Mouse (Mus musculus) megakaryocyte progenitor cell, adult 5-6 weeks (primary cell): ENCODE results near the gene March1. TPM values are rescaled to one million over a fixed set of nuclear protein-coding genes. Genes with fewer than 3 reads are reported as not detected.

Experiments used
- ATAC-seq: replicated peaks from 2 replicates; pipeline ENCODE4 v1.8.0; 2016; ENCODE audit warnings: mild to moderate bottlenecking, moderate TSS enrichment, inconsistent platforms; ENCODE audit not compliant: poor library complexity
- total RNA-seq, 2 experiments: library from RNA; stranded (forward) in 1 of 2; stranded (reverse) in 1 of 2; fragments of 157-497, 149-512 nt in 1 of 2; fragments of 200-1000 nt in 1 of 2; gene quantifications; 2 replicates each; pipeline versions ENCODE4 v1.2.3 to v1.2.4; 2015 to 2017

The March1 gene
- total RNA-seq, 2 experiments from 2014 or later, result 0.77 to 2.3 TPM

DNA sequence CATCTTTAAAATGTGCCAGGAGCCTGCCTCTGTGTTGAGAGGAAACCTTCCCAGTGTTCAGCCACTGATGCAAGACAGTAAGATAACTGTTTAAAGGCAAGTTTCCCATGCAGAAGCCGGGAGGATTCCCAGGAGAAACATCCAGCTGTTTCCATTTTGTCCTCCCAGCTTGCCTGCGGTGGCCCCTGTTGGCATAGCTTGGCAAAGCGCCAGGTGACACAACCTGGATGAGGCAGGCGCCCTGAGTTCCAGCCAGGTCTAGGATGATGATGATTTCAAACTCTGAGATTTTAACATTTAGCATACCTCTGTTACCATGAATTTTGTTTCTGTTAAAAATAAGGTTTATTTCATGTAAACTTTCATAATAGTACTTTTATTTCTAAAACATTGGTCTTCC lies 651.8 kb downstream of the March1 start:
- ATAC-seq, result no peak

DNA sequence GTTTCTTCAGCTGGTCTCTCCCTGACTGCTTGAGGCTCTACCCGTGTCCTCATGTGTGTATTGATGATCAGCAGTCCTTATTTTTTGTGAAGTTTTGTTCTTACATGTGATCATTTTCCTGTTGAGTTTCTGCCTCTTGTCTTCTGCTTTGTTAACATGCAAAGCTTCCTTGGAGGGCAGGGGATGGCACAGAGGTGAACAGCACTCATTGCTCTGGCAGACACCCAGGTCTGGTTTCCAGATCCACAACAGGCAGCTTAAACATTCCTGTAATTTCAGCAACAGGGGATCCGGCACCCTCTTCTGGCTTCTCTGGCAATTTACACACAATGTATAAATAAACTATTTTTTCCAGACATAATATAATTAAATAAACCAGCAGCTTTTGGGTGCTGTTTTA lies 652.4 kb downstream of the March1 start:
- no peak for ATAC-seq

DNA sequence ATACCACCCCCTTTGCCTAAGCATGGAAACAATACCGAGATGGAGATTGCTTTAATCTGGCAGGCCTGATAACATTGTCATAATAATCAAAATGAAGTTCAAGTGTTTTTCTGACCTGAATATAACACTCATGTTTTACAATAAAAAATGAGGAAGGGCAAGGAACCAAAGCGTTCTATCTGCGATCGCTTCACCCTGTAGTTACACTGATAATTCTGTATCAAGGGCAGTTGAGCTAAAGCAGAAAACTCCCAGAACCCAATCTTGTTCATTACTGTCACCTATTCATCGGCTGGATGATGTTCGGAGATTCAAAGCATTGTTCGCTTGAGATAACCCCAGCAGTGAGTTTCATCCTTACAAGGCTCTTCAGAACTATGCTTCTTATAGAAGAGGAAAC lies 700.1 kb downstream of the March1 start:
- ATAC-seq, result no peak

DNA sequence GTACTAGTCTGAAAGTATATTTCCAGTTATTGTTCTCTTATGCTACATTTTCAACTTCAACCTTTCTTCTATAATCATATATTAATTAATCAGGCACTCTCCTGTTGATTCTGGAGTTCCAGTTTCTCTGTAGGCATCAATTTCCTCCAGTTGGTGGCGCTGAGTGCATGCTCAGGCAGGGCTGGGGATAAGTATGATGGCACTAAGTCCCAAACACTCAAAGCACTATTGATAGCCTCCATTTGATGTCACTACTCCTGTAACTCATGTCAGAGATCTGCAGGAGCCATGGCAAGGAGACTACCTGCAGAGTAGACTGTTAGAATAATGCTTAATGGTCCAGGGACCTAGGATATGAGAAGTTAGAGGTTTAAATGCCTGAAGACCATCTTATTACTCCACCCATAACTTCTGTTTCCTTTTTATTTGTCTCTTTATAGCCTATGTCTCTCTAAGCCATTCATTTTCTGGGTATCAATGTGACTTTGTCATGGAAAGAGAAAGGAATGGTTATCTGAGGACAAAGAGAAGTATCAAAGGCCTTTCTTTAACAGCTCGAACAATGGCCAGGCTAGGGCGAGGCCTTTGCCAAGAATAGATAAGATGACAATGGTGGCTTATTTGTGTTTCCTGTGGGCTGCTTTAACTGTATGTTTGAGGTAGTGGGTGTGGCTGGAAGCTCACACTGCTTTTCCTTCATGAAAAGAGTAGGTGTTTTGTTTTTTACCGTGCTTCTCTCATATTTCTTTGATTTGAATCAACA lies 705.5 kb downstream of the March1 start:
- peak; percentile 98 for ATAC-seq

DNA sequence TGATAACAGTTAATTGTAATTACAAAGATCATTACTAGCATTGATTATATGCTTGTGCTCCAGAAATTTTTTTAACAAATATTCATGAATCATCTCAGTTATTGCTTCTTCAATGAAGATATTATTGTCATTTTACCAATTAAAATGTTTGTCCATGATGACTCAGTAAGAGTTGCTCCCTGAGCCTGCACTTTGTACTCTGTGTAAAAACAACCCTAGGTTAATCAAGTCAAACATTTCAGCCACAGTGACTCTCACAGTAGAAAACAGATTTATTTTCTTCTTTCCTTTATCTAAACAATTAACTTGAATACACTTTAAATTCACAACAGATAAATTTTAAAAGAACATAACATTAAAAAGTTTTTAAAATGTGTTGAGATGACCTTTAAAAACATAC lies 708.7 kb downstream of the March1 start:
- ATAC-seq, result no peak

DNA sequence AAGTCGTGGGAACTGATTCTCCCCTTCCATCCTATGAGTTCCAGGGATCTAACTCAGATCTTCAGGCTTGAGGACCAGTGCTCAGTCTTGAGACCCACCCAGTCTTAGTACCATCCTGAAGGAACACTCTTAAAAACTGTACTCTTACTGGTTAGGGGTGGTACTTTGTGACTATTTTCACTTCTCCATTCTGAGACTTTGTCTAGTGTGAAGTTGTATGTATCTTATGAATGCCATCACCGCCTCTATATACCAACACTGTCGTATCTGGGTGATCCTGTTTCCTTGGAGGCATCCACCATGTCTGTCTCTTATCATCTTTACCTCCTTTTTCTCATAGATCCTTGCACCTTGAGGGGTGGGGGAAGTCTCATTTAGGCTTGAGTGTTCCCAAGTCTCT lies 714.5 kb downstream of the March1 start:
- peak; percentile 70 for ATAC-seq

DNA sequence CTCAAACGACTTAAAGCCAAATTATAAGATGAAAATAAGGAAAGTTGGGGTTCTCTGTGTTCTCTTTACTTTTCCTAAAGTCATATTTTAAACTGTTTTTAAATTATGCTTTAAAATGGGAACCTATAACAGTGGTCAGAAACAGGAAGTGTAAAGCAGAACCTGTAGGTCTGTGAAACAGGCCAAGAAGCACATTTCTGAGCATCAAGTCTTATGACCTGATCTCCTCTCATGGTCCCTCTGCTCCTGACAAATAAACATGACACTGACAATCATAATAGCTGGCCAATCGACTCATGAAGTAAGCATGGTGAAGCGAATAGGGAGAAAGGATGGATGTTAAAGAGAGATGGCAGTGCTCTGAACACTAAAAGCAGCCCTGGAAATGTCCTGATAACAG lies 716.6 kb downstream of the March1 start:
- peak; percentile 91 for ATAC-seq

DNA sequence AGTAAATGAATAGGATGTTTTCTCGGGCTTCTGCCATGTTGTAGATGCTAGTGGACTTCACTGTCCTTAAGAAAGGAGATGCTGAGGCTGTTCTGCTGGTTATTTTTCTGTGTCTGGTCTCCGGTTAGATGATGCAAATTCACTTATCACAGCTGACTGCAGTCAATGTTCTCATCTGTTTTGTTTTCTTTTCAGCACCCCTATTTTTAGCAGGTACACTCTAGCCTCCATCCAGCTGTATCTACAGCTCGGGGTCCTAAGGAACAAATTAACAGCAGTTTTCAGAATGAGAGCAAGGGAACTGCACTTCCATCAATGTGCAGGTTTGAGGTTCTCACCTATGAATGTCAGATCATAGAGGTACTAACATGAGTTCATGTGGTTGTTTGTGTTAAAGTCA lies 721.9 kb downstream of the March1 start:
- ATAC-seq, result no peak

DNA sequence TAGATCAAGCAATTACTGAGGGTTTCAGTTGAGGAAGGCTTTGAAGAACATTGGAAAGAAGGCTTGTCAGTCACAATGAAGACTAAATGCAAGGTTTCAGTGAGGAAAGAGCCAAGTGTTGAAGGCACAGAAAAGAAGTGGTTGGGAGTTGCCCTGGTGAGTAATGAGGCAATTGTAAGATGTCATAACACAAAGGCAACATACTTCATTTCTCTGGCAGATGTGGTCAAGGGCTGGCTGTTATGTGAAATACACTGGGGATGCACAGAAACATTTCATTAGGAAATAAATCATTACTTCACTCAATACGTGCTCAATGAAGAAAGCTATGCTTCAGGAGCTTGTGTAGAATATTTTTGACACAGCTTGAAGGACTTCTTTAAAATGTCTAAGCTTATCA lies 725.2 kb downstream of the March1 start:
- ATAC-seq, result peak; percentile 97

DNA sequence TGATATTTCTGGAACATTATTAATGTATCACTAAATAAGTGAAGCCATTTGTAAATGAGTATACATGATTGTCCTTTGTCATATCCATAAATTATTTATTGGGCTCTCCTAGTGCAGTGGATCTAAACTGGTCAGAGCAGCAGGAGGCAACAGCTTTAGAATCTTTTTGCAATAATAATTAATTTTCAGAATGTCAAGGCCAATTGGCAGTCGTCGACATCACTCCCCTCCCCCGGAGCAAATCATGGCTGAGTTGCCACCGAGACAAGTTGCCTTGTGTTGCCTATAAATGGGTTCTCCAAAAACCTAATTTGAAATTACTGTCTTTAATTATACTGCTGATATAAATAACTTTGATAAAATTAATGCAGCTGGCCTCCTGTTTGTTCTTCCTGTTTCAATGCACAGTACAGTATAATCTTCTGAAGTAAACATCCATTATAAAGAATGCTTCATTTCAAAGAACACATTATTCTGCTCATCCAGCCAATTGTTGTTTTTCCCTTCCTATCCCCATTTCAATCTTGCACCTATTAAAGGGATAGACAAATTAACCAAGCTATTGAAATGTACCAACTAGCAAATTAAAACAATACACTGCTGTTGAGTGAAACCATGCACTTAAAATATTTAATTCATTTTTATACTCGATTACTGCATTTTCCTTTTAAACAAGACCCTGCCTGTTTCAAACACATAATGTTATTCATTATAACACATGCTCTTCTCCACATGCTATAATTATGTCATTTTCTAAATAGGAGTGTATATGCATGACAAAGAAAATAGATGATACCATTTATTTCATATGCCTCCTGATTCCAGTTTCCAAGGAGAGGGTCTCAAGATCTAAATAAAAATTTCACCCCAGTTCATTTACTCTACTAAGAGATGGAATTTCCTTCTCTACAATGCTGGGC lies 745.4 kb downstream of the March1 start:
- ATAC-seq, result no peak

DNA sequence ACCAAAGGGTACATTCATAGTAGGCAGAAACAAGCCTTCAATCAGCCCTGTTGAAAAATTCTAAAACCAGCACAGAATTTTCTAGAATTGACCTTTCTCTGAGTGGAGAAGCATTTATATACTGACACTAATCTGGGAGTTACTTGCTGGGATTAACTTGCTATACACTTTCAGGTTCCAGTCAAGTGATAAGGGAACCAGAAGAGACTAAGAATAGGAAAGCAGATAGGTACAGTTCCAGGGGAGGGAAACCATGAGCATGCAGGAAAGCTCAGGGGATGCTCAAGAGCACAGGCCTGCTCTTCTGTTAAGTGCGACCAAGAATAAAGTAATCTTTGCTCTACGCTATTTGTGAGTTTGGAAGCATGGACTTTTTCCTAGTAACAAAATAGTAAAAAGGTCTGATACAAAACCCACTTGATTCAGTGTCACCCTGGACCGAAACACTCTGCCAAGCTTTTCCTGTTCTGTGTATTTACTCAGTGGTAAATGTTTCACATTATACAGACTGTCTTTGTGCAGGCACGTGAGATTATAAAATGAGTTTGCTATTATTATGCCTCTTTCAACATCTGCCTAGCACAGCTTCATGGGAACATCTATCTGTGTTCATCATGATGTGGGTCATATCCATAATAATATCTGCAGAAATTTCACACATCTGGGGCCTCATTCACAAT lies 766.1 kb downstream of the March1 start:
- ATAC-seq, result no peak

DNA sequence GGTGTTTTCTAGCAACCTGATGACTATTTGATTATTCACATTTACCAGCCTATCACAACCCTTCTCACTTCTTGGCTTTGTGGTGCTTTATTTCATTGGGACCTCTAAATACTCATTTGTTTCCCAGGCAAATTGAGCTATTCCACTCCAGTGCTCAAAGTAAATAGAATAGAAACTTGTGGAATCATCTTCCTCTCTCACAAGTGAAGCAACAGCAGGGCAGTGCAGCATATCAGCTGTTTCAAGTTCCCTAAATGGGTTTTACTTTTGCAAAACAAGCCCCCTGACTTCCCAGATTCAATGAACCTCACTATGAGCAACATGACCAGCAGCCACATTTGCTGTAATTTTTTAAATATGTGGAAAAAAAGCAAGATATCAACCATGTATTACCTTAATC lies 768.3 kb downstream of the March1 start:
- peak; percentile 94 for ATAC-seq

DNA sequence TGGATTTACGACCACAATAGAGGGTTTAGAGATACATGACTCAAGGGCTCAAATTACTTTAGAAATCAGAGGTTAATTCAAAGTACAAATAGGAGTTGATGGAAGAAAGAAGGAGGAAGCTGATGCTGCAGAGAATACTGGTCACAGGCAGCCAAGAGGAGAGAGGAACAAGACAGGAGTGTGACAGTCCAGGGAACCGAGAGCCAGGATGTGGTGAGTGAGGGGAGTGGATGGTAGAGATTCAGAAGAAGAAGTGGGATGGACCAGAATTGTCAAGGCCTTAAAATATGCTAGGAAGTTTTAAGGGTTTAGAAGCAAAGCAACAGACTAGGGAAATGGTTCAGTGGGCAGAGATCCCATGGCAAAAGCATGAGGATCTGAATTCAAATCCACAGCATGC lies 771.0 kb downstream of the March1 start:
- ATAC-seq, result peak; percentile 63

DNA sequence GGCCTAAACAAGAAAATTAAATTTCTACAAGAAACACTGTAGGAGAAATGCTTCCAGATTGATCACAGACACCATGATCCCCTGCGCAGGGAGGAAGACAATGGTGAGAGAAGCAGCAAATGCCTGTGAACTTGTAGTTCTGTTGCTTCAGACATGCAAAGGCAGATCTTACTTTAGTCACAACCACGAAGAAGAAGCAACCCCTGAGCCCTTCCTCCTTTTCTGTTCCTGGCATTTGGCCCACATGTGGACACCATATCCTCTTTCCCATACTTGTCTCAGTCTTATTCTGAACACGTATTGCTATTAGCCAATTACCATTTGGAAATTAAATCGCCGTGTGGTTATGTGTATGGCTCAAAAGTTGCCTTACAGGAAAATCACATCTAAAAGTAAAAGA lies 773.9 kb downstream of the March1 start:
- peak; percentile 83 for ATAC-seq

DNA sequence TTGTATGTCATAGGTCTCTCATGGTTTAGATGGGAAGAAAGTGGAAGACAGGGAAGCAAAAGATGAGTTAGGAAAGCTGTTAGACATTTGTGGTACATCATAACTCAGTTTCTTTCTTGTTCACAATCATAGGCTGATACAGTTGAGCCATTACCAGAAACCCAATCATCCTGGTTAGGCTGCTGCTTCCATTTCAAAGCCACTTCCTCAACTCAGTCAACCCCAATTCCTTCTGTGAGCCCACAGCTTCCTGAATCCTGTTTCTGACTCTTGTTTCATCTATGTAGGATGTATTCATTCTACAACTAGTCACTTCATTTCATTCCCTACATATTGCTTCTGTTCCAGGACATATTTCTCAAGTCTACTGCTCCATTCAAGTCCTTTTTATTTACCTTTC lies 775.2 kb downstream of the March1 start:
- ATAC-seq, result peak; percentile 66

DNA sequence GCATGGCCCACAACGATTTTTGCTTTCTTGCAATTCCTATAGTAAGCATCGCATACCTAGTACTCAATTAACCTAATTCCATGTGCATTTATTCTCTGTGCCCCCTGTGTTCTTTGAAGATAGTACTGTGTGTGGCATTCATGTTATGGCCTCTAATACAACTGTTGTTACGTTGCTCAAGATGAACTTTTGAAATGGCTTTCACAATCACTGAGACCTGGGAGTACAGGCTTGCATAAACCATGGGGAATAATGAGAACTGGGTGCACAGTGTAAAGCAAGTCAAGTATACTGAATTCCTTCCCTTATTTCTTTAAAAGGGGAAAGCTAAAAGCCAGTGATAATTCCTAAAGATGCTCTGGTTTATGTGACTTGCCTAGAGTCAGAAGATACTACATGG lies 776.4 kb downstream of the March1 start:
- peak; percentile 77 for ATAC-seq

DNA sequence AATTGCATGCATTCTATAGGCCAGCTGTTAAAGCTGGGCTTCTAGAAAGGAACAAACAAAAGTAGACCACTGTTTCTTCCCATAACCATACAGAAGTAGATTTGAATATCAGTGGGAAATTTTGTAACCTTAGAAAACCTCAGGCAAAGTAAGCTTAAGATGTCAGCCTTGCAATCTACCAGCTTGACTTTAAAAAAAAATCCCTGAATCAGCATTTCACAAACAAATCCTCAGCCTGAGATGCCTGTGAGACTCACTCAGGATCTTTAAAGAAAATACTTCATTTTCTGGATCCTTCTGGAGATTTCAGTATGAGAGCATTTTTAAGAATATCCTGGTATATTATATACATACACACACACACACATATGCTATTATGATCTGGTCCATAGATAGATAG lies 780.1 kb downstream of the March1 start:
- no peak for ATAC-seq

DNA sequence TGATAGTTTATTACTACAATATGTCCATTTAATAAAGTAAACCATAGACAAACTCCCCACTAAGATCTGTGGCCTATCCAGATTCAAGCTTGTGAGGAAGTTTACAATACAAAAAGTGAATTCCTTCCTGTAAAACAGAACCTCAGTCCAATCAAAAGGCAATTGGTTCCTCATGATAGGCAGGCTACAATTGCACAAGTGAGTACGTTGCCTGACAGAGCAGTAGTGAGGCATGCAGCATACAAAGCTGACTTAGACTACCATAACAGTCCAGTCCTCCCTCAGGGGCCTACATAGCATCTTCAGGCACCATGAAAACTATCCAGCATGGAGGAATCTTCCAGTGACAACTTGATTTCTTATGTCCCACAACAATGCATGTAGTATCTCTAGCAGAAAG lies 782.4 kb downstream of the March1 start:
- ATAC-seq, result 0 out of 2 replicates have a peak, but pooled peaks have one; percentile 42

DNA sequence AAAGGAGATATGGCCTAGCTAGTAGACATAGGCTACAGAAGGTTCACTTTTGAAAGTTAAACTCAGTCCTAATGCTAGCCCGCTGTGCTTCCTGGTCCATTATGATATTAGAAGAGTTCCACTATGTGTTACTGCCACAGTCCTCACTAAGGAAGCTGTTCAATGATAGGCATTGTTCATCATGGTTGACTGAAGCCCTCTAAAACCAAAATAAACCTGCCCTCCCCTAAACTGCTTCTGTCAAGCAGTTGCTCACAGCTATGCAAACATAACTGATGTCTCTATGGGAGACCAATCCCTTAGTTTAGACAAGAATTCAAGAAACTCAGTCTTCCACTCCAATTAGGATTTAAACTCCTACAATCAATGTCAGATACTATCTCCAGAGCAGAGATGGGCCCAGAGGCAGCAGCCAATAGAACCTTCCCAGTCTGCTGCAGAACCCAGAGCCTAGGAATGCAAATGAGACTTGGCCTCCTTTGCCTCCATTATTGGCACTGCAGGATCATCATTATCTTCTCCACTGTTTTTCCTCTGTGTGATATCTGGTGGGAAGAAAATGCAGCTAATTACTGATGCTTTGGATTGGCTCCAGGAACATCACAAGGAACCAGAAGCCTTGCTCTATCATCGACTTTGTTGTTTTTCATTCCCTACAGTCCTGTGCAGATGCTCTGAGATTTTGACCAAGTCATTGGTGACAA lies 787.2 kb downstream of the March1 start:
- no peak for ATAC-seq

DNA sequence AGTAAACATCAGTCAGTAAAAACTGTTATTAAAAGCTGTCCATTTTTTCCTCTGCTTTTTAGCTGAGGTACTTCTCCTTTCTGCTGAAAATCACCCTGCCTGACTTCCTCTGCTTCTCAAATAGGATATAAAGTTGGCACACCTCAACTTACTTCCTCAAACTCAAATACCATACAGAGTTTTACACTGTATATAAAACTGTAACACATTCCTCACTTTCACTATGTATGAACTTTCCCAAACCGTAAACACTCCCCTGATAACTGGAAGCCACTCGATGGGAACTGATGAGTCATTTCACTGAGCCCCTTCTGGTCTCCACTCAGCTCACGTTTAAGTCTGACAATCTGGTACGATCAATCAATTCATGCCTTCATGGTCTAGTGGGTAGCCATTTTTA lies 788.1 kb downstream of the March1 start:
- peak; percentile 92 for ATAC-seq
